Mouse (Mus musculus): ENCODE results near the gene Acot4.
"Not testable (repeated sequence)": the region's sequence is repeated elsewhere in the genome, so short reads cannot be mapped to it uniquely, and the experiment has no call there.

The Acot4 gene

DNA sequence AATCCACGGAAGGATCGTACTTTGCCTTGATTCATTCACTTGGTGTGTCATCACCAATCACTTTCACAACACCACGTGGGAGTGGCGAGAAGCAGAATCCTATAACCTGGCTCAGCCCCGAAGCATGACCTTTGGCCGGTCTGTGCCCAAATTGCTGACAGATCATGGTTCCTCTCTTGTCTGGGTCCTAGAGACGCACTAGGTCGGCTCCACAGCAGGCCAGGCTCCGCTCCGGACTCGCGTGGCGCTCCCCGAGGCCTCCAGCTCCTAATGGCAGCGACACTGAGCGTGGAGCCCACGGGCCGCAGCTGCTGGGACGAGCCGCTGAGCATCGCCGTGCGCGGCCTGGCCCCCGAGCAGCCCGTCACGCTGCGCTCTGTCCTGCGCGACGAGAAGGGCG is at the start of gene Acot4:
Acot4 (plus strand) TSS at position 139 of the 400 bp plus-strand sequence.
- not testable (repeated sequence) for DNase-seq (ENCODE audit: low read depth, low spot score)

DNA sequence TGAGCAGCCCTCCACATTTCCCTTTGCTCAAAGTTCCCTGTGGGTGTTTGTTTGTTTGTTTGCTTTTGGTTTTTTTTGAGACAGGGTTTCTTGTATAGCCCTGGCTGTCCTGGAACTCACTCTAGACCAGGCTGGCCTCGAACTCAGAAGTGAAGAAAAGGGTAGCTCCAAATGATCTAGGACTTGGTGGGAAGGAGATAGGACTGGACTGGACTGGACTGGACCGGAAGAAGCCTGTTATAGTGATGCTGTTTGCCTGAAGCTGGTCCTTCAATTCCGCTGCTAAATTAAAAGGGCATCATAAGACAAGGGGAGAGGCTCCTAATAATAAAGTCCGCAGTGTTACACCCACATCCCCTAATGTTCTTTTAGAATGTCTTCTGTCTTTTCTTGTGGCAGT is 49.7 kb upstream of the Acot4 start:
- DNase-seq (ENCODE audit: low read depth, low spot score), result no peak

DNA sequence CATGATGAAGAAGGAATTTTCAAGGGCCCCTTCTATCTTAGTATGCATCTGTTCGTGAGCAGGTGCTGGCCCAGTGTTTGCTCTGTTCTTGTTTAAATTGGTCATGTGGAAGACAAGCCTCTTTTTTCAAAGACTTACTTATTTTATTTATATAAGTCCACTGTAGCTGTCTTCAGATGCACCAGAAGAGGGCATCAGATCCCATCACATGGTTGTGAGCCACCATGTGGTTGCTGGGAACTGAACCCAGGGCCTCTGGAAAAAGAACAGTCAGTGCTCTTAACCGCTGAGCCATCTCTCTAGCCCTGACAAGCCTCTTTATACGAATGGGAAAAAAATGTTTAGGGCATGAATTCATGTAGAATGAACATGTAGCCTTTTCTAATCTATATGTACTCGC is 48.8 kb upstream of the Acot4 start:
- DNase-seq (ENCODE audit: low read depth, low spot score), result no peak

DNA sequence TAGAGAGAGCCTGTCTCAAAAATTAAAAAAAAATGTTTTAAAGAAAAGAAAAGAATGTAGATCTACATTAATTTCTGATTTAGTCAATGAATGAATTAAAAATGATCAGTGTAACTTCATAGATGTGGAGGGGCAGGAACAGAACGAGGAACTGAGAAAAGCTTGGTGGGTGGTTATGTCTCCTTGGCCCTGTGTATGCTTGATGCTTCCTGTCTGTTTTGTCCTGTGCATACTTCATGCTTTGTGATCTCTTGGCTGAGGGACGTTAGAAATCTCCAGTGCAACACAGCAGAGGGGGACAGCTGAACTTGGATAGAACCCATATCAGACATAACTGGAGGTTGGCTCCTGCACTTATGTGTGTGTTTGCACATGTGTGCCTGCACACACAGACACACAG is 41.0 kb upstream of the Acot4 start:
- DNase-seq (ENCODE audit: low read depth, low spot score), result no peak

DNA sequence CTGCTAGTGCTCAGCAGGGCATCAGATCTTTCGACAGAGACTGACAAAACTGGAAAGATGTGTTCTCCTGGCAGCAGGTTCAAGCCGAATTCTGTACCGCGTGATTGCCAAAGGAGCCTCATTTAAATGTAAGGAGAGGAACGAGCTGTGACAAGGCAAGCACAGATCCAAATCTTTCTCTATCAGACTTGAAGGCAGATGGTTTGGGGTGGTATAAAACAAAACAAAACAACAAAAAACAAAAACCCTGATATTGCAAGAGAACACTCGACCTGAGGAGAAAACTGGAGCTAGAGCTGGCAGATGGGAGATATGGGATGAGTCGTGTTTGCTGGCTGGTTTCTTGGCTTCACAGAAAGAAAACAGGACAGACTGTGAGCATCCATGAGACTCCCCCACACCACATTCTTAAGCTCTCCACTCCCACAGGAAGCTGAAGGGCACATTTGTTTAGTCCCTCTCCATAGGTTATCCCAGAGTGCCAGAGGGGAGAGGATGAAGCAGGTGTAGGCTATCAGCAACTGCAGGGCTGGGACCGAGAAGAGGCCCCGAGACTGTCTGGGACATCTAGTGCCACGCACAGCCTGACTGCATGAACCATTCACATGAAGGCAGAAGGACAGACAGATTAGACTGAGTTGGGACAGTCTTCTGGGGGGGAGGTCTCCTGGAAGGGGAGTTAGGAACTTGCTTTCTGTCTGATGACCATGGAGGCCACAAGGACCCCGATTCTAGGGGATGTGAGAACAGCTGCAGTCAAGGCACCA is 39.7 kb upstream of the Acot4 start:
- no peak for DNase-seq (ENCODE audit: low read depth, low spot score)

DNA sequence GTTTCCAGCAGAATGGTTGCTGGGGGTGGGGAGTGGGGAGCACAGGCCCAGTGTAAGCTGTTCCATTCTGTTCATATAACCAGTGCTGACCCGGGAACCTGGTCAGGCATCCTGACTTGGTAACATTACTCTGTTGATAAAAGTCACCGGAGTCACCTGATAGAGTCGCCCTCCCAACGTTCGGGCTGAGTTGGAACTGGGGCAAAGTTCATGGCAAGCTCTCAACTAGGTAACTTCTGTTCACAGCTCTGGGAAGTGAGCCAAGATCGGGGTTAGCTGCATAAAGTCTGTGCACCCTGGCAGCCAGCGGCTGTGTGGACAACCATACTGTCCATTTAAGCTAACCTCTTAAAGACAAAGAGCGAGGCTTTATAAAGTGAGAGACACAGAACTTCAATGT is 38.9 kb upstream of the Acot4 start:
- not testable (repeated sequence) for DNase-seq (ENCODE audit: low read depth, low spot score)

DNA sequence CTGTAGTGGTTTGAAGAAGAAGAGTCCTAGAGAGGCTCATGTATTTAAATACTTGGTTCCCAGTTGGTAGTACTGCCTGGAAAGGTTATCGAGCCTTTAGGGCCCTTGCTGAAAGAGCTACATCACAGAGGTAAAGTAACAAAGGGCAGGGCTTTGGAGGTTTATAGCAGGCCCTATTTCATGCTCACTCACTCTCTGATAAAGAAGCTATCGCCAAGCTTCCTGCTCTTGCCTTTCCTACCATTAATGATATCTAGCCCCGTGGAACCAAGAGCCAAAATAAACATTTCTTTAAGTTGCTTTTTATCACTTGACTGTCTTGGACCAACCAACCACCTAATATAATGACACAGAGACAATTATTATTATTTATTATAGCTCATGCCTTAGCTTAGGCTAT is 37.8 kb upstream of the Acot4 start:
- DNase-seq (ENCODE audit: low read depth, low spot score), result no peak

DNA sequence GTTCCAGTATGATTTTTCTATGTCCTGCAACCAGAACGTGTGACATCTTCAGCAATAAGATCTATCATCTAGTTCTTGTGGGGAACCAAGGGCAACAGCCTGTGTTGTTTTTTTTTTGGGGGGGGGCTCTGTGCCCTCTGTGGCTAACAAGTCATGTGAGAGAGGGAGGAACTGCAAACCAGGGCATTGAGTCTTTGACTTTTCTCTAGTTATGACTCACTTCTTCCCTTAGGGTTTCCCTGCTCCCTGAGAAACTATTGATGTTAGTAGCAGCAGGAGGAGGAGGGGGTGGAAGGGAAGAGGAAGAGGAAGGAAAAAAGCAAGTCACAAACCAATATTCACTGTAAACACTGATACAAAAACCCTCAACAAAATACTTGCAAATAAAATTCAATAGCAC is 34.3 kb upstream of the Acot4 start:
- no peak for DNase-seq (ENCODE audit: low read depth, low spot score)

DNA sequence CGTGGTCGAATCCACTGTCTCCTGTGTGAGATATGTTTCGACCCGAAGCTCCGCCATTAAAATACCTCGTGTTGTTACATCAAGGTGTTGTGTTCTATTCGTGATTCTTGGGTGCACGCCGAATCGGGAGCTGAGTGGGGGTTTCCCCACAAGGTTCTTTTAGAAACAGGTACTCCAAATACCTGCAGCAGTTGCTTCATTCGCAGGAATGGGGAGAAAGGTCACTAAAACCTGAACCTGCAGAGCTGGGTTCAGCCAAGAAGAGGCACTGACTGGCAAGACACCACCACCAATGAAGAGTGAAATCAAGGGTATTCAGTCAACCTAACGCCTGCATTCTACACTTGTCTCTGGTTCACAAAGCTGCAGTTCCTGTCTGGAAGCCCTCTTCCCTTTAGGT is 29.9 kb upstream of the Acot4 start:
- no peak for DNase-seq (ENCODE audit: low read depth, low spot score)

DNA sequence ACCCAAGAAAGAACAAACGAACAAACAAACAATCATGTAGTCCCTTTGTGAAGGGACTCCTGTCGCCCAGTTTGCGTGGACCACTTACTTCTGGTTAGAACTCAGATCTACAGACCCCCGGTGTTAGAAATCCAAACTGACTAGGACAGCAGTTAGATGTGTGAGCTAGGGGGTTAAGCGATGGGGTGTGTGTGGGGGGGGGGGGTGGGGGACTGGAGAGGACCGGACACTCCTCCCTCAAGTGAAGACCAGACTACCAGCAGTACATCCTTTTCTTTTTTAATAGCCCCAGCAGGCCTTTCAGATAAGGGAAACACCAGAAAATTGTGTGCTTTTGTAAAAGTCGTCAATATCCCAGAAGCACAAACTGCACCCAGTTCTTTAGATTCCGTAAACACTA is 29.4 kb upstream of the Acot4 start:
- no peak for DNase-seq (ENCODE audit: low read depth, low spot score)

DNA sequence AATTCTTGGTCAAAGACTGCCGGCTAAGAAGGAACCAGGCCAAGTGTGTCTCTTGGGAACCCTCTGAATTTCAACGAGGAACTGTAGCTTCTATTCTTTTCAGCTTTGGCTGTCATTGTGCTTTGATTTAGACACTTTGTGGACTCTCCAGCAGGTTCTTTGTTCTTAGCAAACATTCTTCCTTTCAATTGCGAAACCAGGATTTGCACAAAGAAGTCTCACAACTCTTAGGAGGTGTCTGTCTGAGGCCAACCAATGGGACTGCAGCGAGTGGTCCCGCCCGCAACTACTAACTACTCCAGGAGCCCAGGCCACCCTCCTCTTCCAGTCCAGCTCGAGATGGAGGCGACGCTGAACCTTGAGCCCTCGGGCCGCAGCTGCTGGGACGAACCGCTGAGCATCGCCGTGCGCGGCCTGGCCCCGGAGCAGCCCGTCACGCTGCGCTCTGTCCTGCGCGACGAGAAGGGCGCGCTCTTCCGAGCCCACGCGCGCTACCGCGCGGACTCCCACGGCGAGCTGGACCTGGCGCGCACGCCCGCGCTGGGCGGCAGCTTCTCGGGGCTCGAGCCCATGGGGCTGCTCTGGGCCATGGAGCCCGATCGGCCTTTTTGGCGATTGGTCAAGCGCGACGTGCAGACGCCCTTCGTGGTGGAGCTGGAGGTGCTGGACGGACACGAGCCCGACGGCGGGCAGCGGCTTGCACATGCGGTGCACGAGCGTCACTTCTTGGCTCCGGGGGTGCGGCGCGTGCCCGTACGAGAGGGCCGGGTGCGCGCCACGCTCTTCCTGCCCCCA is 28.8 kb upstream of the Acot4 start, which contains the start of gene Acot1:
Acot1 (plus strand) TSS at position 320 of the 795 bp plus-strand sequence.
- peak; percentile 75 for DNase-seq (ENCODE audit: low read depth, low spot score)

DNA sequence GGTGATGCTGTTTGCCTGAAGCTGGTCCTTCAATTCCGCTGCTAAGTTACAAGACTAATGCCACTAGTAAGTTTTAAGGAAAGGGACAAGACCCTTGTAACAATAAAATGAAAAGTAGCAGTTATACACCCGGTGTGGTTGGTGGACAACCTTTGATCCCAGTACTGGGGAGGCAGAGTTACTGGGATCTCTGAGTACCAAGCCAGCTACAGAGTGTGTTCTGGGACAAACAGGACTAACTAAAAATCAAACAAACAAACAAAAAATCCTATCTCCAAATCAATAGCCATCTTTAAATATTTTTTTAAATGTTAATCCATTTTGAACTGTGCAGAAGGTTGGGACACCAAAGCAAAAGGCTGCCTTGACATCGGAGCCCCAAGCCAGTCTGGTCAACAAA is 28.0 kb upstream of the Acot4 start:
- DNase-seq (ENCODE audit: low read depth, low spot score), result no peak

DNA sequence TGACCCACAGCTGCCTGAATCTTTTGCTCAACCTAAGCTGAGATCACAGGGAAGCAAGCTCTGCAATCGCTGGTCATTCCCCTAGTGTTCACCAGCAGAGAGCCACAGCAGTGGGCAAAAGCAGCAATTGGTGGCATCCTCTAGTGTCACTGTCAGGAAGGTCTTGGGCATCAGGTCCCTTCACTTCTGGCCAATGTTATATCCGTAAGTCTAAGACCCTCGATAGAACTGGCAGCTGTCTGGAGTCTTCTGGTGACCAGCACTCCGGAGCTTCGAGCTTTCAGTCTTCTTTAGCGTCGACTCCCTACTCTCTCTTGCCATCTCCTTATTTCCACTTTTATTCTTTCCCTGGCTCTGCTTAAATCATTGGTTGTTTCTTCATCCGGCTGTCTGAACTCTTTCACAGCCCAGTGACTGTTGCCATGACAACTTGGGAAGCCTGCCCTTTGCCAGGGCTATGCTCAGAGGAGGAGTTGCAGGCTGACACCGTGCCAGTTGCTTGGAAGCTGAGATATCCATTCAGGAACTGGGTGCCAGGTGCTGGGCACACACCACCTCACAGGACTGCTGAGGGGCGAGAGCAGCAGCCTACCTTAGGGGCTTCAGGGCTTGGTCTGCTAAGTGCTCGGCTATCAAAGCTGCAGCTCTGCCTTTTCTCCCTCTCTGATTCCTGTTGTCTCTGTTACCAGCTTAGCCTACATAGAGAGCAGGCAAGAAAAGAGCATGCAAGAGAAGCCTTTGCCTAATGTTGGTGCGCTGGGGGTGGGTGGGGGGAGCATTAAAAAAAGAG is 26.7 kb upstream of the Acot4 start:
- DNase-seq (ENCODE audit: low read depth, low spot score), result no peak

DNA sequence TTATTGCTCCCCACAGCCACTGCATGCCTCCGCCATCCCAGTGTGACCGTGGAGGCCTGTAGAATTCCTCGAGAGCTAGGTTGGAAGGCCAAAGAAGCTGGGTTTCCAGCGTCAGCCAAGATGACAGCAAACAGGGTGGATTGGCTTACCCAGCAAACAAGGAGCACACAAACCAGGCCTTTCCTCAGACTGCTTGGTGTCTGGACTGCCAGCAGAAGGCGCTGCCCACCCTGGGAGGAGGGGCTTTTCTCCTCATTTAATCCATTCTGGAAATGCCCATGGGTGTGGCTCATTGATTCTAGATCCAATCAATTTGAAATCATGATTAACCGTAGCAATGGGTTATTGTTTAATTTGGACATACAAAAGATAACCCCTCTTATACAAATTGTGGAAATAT is 25.0 kb upstream of the Acot4 start:
- no peak for DNase-seq (ENCODE audit: low read depth, low spot score)

DNA sequence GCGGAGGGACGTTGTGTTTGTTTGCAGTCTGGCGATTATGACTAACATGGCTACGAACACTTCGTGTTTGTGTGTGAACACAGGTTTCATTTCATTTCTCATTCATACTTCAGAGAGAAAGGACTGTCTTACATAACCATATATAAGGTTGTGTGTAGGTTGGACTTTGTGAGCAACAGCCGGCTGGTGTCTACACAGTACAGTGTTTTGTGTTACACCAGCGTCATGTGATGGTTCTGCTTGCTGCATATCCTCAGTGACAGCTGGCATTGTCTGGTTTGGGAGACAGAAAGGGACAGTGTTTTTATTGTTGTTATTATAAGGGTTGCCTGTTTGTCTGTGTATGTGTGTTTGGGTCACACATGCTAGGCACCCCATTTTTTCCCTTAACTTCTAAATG is 24.5 kb upstream of the Acot4 start:
- DNase-seq (ENCODE audit: low read depth, low spot score), result no peak

DNA sequence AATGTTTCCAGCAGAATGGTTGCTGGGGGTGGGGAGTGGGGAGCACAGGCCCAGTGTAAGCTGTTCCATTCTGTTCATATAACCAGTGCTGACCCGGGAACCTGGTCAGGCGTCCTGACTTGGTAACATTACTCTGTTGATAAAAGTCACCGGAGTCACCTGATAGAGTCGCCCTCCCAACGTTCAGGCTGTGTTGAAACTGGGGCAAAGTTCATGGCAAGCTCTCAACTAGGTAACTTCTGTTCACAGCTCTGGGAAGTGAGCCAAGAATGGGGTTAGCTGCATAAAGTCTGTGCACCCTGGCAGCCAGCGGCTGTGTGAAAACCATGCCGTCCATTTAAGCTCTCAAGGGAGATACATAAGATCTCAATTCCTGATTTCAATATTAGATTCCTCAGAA is 17.7 kb upstream of the Acot4 start:
- not testable (repeated sequence) for DNase-seq (ENCODE audit: low read depth, low spot score)

DNA sequence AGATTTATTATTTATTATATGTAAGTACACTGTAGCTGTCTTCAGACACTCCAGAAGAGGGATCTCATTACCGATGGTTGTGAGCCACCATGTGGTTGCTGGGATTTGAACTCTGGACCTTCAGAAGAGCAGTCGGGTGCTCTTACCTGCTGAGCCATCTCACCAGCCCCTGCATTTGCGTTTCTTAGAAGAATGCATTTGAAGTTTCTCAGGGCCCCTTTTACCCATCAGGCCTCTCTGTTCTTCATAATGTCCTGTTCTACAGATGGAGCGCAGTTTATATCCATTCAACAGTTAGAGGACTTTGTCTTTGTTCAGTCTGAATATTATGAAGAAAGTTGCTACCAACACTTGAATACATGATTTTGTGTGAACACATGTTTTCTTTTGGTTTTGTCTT is 15.9 kb upstream of the Acot4 start:
- DNase-seq (ENCODE audit: low read depth, low spot score), result not testable (repeated sequence)

DNA sequence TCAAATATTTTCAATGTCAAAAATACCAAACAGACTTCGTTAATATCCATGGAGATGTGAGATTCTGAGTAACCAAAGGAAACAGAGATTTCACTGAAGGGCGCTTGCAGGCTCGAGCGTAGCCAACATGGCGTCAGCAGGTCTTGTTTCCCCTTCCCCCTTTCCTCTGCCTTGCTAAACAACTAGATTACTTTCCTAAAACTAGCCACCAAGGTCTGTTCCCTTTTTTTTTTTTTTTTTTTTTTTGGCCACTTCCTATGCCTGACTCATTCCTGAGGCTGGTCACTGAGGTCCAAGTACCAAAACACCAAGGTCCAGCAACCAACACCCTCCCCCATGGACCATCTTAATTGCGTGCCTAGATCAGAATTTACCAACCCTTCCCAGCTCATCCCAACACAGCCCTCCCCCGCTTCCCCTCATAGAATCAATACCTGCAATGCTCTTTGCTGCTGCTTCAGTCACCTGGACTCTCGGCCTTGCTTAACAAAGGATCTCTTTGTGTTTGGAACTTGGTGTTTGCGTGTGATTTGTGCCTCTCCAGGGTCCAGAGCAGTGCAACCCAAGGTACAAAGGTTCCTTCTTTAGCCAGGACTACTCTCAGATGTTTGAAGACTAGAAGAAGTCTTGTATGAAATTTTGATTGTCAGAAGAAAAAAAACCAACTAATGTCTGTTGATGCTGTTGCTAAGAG is 15.0 kb upstream of the Acot4 start:
- no peak for DNase-seq (ENCODE audit: low read depth, low spot score)

DNA sequence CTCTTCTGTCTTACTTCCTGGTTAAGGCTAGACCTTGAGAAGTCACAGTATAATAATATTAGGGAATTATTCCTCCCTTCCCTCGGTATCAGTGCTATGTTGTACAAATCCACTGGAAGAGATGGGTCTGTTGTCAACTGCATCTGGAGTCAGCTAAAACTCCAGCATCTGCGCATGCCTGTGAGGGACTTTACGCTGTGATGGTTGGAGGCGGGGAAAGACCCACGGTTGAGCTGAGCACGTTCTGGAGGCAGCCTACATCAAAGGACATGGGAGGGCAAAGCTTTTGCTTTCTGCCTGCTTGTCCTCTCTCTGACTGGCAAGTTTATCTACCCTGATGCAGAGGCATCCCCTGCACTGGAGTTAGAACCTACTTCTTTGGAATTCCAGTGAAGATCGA is 12.3 kb upstream of the Acot4 start:
- DNase-seq (ENCODE audit: low read depth, low spot score), result no peak

DNA sequence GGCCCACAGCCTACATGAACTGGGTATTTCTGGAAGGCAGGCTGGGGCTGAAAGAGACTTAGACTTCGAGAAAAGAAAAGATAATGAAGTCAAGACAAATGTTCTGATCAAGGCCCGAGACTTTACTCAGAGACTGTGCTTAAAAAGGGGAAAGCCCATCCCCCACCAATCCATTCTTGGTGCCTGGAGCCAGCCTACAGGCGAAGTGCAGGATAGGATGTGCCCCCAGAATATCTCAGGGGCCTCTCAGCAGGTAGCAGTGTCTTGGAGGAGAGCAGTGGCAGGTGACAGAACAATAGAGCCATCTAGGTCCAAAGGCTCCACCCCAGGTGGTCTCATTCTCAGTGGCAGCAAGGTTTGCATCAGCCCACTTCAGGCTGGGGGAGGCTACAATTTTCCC is 9.9 kb upstream of the Acot4 start:
- DNase-seq (ENCODE audit: low read depth, low spot score), result not testable (repeated sequence)

DNA sequence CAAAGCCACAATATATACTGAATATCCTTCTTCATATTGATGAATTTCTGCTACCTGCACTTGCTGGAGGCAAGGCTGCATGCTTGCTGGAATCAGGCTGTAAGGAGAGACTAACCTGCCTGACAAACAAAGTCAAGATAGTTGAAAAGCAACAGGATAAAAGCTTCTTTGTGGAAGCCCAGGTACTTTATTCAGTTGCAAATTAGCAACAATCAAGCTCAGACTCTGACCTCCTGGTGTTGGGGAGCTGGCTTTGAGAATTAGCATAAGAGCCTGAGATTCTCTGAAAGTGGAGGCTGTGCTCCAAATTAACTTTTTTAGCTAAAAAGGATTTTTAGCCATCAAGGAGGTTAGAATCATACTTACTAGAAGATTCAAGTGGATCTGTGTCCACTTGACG is 9.1 kb upstream of the Acot4 start:
- not testable (repeated sequence) for DNase-seq (ENCODE audit: low read depth, low spot score)

All from forelimb bud, embryonic 11.5 days (tissue).